29 mouse cellular contexts compared by ENCODE assay signal in genomic region chr7:77899231-77899630, GRCm38 (mm10).
DNase-seq lines count a peak whose midpoint lies in the region; ATAC-seq and TF ChIP-seq lines count a peak whose summit lies in the region.
"Had no signal": no experiment of that assay in that cellular context is flagged by ENCODE, and none has a peak within 500 bp of the region (broad histone marks: within the 10 kb centered on the region; RNA-seq: fewer than 3 reads in every experiment).

No protein-coding gene starts in this region.

- 0 out of 2 replicates have a peak, but pooled peaks cover 2% of the 10 kb centered on the region for H3K4me1 ChIP-seq in forebrain, embryonic 15.5 days
- H3K4me1 ChIP-seq in forebrain, embryonic 11.5 days (replicated peaks; ENCODE audit: control insufficient read depth, insufficient read depth, low read length): no peaks in the 10 kb centered on the region
- H3K4me1 ChIP-seq in hindbrain, embryonic 15.5 days (replicated peaks): no peaks in the 10 kb centered on the region; the same call in 1 of the 2 replicates
- no peaks in the 10 kb centered on the region for H3K4me1 ChIP-seq in hindbrain, embryonic 10.5 days (replicated peaks)
- H3K4me1 ChIP-seq in hindbrain, postnatal 0 days (ENCODE audit: insufficient read depth, low read length): no peaks in the 10 kb centered on the region
- H3K4me1 ChIP-seq: embryonic facial prominence, embryonic 12.5 days; heart, embryonic 12.5 days; kidney, embryonic 15.5 days; liver, embryonic 12.5 days had no signal

- no peaks in the 10 kb centered on the region for H3K9me3 ChIP-seq in forebrain, embryonic 15.5 days
- H3K9me3 ChIP-seq in forebrain, embryonic 11.5 days (ENCODE audit: control insufficient read depth, low read length): no peaks in the 10 kb centered on the region
- no peaks in the 10 kb centered on the region for H3K9me3 ChIP-seq in hindbrain, embryonic 15.5 days
- H3K9me3 ChIP-seq in hindbrain, embryonic 10.5 days: no peaks in the 10 kb centered on the region
- no peaks in the 10 kb centered on the region for H3K9me3 ChIP-seq in hindbrain, postnatal 0 days (ENCODE audit: low read length)
- H3K9me3 ChIP-seq: embryonic facial prominence, embryonic 12.5 days; heart, embryonic 12.5 days; kidney, embryonic 15.5 days; liver, embryonic 12.5 days; neural tube, embryonic 13.5 days had no signal

- TF ChIP-seq CTCF in hindbrain, postnatal 0 days (IDR thresholded peaks at IDR 0.05; ENCODE audit: low read depth): no peak

- no peaks in the 10 kb centered on the region for H3K27me3 ChIP-seq in forebrain, embryonic 15.5 days
- no peaks in the 10 kb centered on the region for H3K27me3 ChIP-seq in forebrain, embryonic 11.5 days (ENCODE audit: control insufficient read depth, insufficient read depth, low read length)
- no peaks in the 10 kb centered on the region for H3K27me3 ChIP-seq in hindbrain, embryonic 15.5 days
- no peaks in the 10 kb centered on the region for H3K27me3 ChIP-seq in hindbrain, embryonic 10.5 days (ENCODE audit: insufficient read depth, poor library complexity, severe bottlenecking)
- H3K27me3 ChIP-seq in hindbrain, postnatal 0 days (ENCODE audit: insufficient read depth, low read length): no peaks in the 10 kb centered on the region
- H3K27me3 ChIP-seq: embryonic facial prominence, embryonic 12.5 days; heart, embryonic 12.5 days; kidney, embryonic 15.5 days; liver, embryonic 12.5 days; neural tube, embryonic 13.5 days; Patski had no signal

- DNase-seq in forebrain, embryonic 11.5 days (ENCODE audit: low spot score): no peak
- no peak for DNase-seq in hindbrain, embryonic 10.5 days (ENCODE audit: low spot score)
- DNase-seq in brain, adult 2 months (ENCODE audit: low read depth, low spot score): peak; percentile 7
- peak; percentile 52 for DNase-seq in hindbrain, postnatal 0 days (ENCODE audit: low spot score)
- no peak for DNase-seq in thymus, postnatal 4 days
- DNase-seq: adrenal gland, postnatal 14 days; cerebellum, adult 8-10 months; cerebellum, postnatal 25 days; gastrocnemius, postnatal 25 days; heart, adult 18-20 months; heart, postnatal 4 days; kidney, adult 18-20 months; kidney, postnatal 25 days; liver, postnatal 0 days; lung, postnatal 36 days; right cerebral cortex, postnatal 4 days; thymus, adult 18-20 months; thymus, postnatal 25 days had no signal

- ATAC-seq in forebrain, embryonic 15.5 days (replicated peaks): 0 out of 2 replicates have a peak, but pooled peaks have one; percentile 16
- ATAC-seq in forebrain, embryonic 11.5 days (replicated peaks; ENCODE audit: low FRiP score): no peak
- peak; percentile 56; the same call in 1 of the 2 replicates for ATAC-seq in hindbrain, embryonic 15.5 days (ENCODE audit: low FRiP score, low read depth)
- ATAC-seq in hindbrain, postnatal 0 days: peak; percentile 88
- ATAC-seq: liver, embryonic 12.5 days; liver, postnatal 0 days; Patski had no signal

- no peaks in the 10 kb centered on the region for H3K36me3 ChIP-seq in forebrain, embryonic 15.5 days
- H3K36me3 ChIP-seq in forebrain, embryonic 11.5 days (ENCODE audit: control insufficient read depth, insufficient read depth, low read length): no peaks in the 10 kb centered on the region
- no peaks in the 10 kb centered on the region for H3K36me3 ChIP-seq in hindbrain, embryonic 15.5 days
- H3K36me3 ChIP-seq in hindbrain, embryonic 10.5 days: no peaks in the 10 kb centered on the region
- no peaks in the 10 kb centered on the region for H3K36me3 ChIP-seq in hindbrain, postnatal 0 days (ENCODE audit: insufficient read depth, low read length)
- H3K36me3 ChIP-seq: embryonic facial prominence, embryonic 12.5 days; heart, embryonic 12.5 days; kidney, embryonic 15.5 days; liver, embryonic 12.5 days; neural tube, embryonic 13.5 days had no signal

- no peak overlapping the region for H3K9ac ChIP-seq in forebrain, embryonic 15.5 days (replicated peaks)
- H3K9ac ChIP-seq in forebrain, embryonic 11.5 days (ENCODE audit: low read length): no peak overlapping the region
- no peak overlapping the region for H3K9ac ChIP-seq in hindbrain, embryonic 15.5 days
- H3K9ac ChIP-seq in hindbrain, postnatal 0 days (replicated peaks; ENCODE audit: low read length): no peak overlapping the region
- H3K9ac ChIP-seq: embryonic facial prominence, embryonic 12.5 days; heart, embryonic 12.5 days; kidney, embryonic 15.5 days; liver, embryonic 12.5 days; liver, postnatal 0 days; neural tube, embryonic 13.5 days had no signal

- H3K4me3 ChIP-seq in forebrain, embryonic 15.5 days: no peak overlapping the region
- no peak overlapping the region for H3K4me3 ChIP-seq in forebrain, embryonic 11.5 days (ENCODE audit: low read depth, low read length)
- H3K4me3 ChIP-seq in hindbrain, embryonic 15.5 days: no peak overlapping the region
- H3K4me3 ChIP-seq in hindbrain, embryonic 10.5 days: no peak overlapping the region
- no peak overlapping the region for H3K4me3 ChIP-seq in hindbrain, postnatal 0 days (ENCODE audit: low read length)
- H3K4me3 ChIP-seq: embryonic facial prominence, embryonic 12.5 days; heart, embryonic 12.5 days; kidney, embryonic 15.5 days; layer of hippocampus, adult 2 months; left cerebral cortex, adult 2 months; liver, embryonic 12.5 days; neural tube, embryonic 13.5 days had no signal

- WGBS in forebrain, embryonic 15.5 days: 66% methylated on average over 7 of the region's 7 CpGs
- 77% methylated on average over 7 of the region's 7 CpGs for WGBS in forebrain, embryonic 11.5 days
- WGBS in hindbrain, embryonic 15.5 days: 41% methylated on average over 7 of the region's 7 CpGs
- WGBS in hindbrain, embryonic 10.5 days: 52% methylated on average over 7 of the region's 7 CpGs
- WGBS in hindbrain, postnatal 0 days: 28% methylated on average over 7 of the region's 7 CpGs

- H3K27ac ChIP-seq in forebrain, embryonic 15.5 days (replicated peaks): no peak overlapping the region
- no peak overlapping the region for H3K27ac ChIP-seq in forebrain, embryonic 11.5 days (ENCODE audit: low read depth, low read length)
- H3K27ac ChIP-seq in hindbrain, embryonic 15.5 days (replicated peaks): no peak overlapping the region
- H3K27ac ChIP-seq in hindbrain, embryonic 10.5 days: no peak overlapping the region
- H3K27ac ChIP-seq in hindbrain, postnatal 0 days: no peak overlapping the region
- H3K27ac ChIP-seq: embryonic facial prominence, embryonic 12.5 days; kidney, embryonic 15.5 days; layer of hippocampus, adult 2 months; left cerebral cortex, adult 2 months; liver, embryonic 12.5 days; neural tube, embryonic 13.5 days; stomach, postnatal 0 days had no signal

- no peak overlapping the region for H3K4me2 ChIP-seq in forebrain, embryonic 15.5 days (replicated peaks)
- no peak overlapping the region for H3K4me2 ChIP-seq in forebrain, embryonic 11.5 days (ENCODE audit: low read depth, low read length, severe bottlenecking)
- H3K4me2 ChIP-seq in hindbrain, embryonic 15.5 days: no peak overlapping the region
- no peak overlapping the region for H3K4me2 ChIP-seq in hindbrain, postnatal 0 days (ENCODE audit: low read depth, low read length)
- H3K4me2 ChIP-seq: embryonic facial prominence, embryonic 12.5 days; heart, embryonic 12.5 days; kidney, embryonic 15.5 days; liver, embryonic 12.5 days; neural tube, embryonic 13.5 days had no signal

Comparison
In these comparisons a context has a peak if more than half of its experiments do, and no peak if none do; other contexts are left out.
1. DNase-seq: peak in brain, adult 2 months (single experiment) and hindbrain, postnatal 0 days (single experiment); none in forebrain, embryonic 11.5 days (single experiment), hindbrain, embryonic 10.5 days (single experiment) and thymus, postnatal 4 days (single experiment).